Mouse (Mus musculus): Measurements from ENCODE around the gene Slc13a5.

Gene Slc13a5

DNA sequence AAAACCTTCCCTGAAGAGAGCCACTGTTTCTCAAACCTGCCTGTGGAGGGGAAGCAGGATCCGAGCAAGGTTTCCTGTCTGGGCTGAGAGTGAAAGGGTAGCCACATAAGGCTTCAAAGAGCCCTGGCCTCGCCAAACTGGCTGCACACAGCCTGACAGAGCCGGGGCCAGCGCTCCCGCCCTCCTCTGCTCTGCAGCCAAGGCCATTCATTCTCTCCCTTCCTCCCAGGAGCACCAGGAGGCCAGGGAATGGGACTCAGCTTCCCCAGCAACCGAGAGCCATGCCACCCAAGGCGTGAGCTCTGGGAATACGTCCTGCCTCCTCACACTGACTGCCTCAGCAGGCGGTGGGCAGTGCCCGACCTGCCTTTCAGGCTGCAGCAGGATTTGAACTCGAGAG is 1.5 kb downstream of the Slc13a5 start:
- CTCF ChIA-PET, result no interaction called here

DNA sequence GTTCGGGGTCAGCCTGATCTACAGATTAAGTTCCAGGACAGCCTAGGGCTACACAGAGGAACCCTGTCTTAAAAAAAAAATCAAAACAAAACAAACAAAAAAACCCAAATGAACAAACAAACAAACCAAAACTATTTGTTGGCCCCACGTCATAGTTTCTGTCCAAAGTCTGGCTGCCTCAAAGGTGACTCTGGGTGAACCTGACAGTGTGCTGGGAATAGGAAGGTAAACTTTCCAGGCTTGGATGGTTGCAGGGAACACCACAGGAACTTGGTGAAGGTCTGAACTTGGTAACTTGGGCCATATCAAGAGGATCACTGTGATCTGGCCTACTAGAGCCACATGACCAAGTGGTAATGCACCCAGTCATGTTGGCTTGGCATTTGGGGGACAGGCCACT is 10.6 kb downstream of the Slc13a5 start:
- CTCF ChIA-PET, result no interaction called here

GRCm38 (mm10) chr11:72255629-72256028 is 11.4 kb downstream of the Slc13a5 start:
- CTCF ChIA-PET, result no interaction called here

DNA sequence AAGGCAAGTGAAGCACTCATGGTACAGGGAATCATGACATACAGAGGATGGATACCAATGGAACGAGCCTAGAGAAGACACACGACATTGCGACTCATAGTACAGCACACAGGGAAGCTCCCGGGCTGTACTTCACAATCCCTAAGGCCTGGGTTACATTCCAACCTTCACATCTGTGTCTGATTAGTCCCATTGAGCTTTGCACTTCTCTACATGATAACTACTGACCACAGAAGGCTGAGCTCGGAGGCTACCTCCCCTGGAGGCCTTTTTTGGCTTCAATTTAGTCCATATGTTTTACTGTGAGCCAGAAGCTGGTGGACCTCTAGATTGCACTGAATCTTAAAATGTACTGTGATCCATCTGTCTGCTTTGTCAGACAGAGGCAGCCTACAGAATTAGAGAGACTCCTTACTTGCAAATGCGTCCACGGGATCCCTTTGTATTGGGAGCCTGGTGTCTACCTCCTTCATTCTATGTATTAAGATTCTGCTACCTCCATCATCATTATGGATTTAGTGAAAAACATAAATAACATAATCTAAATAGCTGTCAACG is 21.7 kb downstream of the Slc13a5 start:
- CTCF ChIA-PET, result no interaction called here

DNA sequence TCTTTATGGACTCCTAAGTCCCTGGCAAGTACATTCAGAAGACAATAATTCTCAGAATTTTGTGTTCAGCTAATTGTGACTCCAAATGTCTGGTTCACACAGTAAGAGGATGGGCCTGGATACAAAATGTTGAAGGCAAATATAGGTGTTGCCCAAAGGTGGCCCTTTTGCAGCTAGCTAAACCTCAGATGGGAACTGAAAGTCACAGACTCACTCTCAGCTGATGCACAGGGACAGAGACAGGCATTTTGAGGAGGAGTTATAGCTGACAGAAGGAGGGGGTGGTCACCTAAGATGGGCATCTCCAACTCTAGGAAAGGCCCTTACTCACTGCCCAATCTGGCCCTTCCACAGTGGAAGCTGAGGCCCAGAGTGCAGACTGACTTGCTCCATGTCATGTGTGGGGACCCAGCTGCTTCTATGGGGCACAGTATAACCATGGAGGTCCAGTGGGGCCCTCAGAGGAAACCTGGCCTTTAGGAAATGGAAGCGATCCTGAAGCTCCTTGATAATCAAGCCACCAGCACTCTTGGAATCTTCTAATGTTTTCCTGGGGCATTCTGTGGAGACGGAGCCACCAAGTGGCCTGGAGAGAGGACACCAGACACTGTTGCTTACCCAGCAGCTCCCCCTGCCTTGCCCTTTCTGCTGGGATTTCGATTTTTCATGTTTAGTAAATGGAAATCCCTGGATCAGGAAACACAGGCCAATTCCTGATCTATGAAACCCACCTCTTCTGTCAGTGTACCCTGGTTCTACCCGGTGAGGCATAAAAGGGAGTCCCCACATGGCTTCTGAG is 26.8 kb downstream of the Slc13a5 start:
- CTCF ChIA-PET, result interaction anchor here (0.5 kb wide), 1 partner anchor 1271 kb away, joined by 4 read pairs; no protein-coding TSS in a partner anchor

GRCm38 (mm10) chr11:72234013-72234412 is 33.0 kb downstream of the Slc13a5 start:
- CTCF ChIA-PET, result no interaction called here

GRCm38 (mm10) chr11:72232991-72233390 is 34.0 kb downstream of the Slc13a5 start:
- CTCF ChIA-PET, result no interaction called here

- CTCF ChIA-PET, result no interaction called here
These were observed 35.0 kb downstream of the Slc13a5 start for GRCm38 (mm10) chr11:72232068-72232467.

DNA sequence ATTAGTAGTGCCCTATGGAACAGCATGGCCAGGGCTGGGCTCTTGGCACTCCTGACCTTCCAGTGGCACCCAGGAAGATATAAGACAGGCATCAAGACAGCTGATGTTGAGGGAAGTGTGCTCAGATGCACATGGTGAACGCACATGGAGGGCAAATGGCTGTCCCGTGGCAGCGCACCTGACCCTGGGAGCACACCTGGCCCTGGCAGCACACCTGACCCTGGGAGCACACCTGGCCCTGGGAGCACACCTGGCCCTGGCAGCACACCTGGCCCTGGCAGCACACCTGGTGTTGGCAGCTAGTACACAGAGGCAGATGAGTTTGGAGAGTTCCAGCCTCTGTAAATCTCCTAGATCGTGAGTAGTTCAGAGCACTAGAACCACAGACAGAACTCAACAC is 38.5 kb downstream of the Slc13a5 start:
- CTCF ChIA-PET, result no interaction called here

DNA sequence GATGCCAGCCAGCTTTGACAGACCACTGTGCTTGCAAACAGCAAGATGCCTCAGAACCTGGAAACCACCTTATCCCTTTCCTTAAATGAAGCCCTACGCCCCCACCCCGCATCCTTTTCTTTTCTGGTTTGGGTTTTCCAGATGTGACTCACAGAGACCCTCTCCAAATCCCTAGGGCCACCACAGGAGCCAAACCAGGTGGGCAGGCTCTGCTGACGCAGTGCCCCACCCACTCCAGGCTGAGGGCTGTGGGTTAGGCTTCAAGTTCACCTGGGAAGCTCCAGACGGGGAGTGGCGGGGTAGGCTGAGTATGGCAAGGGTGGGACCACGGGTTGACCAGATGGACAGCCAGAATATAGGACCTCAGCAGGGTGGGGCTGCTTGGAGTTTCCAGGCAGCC is 40.1 kb downstream of the Slc13a5 start:
- CTCF ChIA-PET, result no interaction called here

DNA sequence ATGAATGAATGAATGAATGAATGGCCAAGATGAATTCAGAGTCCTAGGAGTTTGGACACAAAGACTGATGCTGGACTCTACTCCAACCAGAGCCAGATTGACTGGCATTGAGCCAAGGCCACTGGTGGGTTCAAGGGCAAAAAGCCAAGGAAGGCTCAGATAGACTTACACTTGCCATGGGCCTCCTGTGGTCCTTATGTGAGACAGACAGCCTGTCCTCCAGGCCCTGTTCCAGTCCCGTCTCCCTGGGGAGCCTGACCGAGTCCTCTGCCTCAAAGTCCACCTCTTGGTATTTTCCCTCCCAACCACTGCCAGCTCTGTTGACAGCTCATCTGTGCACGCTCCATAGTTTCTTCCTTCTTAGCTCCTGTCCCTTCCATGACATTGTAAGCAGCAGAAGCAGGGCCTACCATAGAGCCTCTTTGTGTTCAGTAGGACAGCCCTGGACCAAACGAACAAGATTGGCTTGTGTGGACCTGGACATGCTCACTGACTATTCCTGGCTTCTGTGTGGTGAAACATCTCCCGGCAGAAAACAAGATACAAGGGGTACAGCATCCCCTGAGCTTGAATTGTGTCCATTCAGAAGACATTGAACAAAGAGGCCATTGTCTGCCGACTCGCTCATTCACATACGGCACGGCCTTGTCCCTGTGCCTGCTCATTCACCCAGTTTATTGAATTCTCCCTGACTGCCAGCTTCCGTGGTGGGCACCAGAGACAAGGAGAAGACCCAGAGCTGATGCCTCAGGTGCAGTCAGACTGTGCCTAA is 40.8 kb downstream of the Slc13a5 start:
- CTCF ChIA-PET, result no interaction called here

DNA sequence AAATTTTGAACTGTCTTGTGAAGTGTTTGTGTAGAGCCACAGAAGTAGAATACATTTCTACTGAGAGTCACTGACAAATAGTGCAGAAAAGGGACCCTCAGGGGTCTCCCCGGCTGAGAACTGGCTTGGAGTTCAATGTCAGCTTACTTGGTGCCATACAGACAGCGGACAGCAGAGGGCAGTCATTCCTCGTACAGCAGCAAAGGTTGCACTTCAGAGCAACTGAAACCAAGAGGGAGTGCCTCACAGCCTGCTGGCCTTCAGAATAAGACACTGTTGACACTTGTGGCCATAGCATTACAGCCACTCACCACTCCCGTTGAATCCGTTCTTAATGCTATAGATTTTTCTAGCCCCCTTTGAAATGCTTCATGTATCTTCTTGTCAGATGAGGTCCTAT is 42.2 kb downstream of the Slc13a5 start:
- CTCF ChIA-PET, result interaction anchor here (0.9 kb wide), 1 partner anchor 100 kb away, joined by 3 read pairs; no protein-coding TSS in a partner anchor

GRCm38 (mm10) chr11:72223414-72223813 is 43.6 kb downstream of the Slc13a5 start:
- CTCF ChIA-PET, result no interaction called here

DNA sequence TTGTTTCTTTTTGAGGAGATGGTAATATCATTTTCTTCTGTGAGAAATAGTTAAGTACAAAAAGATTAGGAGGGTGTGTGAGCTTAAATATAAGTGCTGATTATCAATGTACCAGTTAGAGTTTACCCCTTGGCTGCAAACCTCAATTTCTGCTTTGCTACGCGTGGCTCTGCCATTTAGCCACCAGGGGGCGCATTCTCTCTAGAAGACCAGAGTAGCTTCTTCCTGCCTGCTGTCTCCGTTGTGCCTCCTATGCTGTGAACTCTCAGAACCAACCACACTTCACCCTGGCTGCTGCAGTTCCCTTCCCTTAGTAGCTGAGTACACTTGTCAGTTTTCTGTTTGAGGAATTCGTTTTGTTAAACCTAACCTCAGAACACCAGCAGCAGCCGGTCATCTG is 45.7 kb downstream of the Slc13a5 start:
- CTCF ChIA-PET, result interaction anchor here (0.5 kb wide), 1 partner anchor 1425 kb away, joined by 3 read pairs; no protein-coding TSS in a partner anchor

GRCm38 (mm10) chr11:72217116-72217515 is 49.9 kb downstream of the Slc13a5 start:
- CTCF ChIA-PET, result no interaction called here

GRCm38 (mm10) chr11:72215410-72215797 is 51.6 kb downstream of the Slc13a5 start, which contains the start of gene Med31:
Med31 (minus strand) TSS chr11:72215592.
- CTCF ChIA-PET, result no interaction called here

- CTCF ChIA-PET, result no interaction called here
These were observed 52.2 kb downstream of the Slc13a5 start for GRCm38 (mm10) chr11:72214591-72215409.

- CTCF ChIA-PET, result no interaction called here
These were observed 59.1 kb downstream of the Slc13a5 start for GRCm38 (mm10) chr11:72207834-72208377.

GRCm38 (mm10) chr11:72207204-72207833 is 59.7 kb downstream of the Slc13a5 start, which contains the start of the genes 4933427D14Rik and Txndc17:
4933427D14Rik (minus strand) TSS chr11:72207459.
Txndc17 (plus strand) TSS chr11:72207547.
- CTCF ChIA-PET, result no interaction called here

GRCm38 (mm10) chr11:72206341-72207203 is 60.5 kb downstream of the Slc13a5 start, which contains the start of gene Gm43951:
Gm43951 (minus strand) TSS chr11:72206840.
- CTCF ChIA-PET, result no interaction called here
